Mouse (Mus musculus): ENCODE measurements around the gene Sec22c. TPM values are rescaled to one million over a fixed set of nuclear protein-coding genes. Genes with fewer than 3 reads are reported as not detected.

Gene Sec22c
- 4.3 and 4.4 TPM in 2 replicates for total RNA-seq (2017)

- ATAC-seq (replicated peaks in 1 of 2; ENCODE audit: insufficient read depth in 1 of 2, low FRiP score in 2 of 2, low TSS enrichment in 1 of 2, low read depth in 1 of 2, poor library complexity in 2 of 2, severe bottlenecking in 2 of 2) = peak; percentile 77 to 80
Observed at GRCm38 (mm10) chr9:121704646-121705625, at the start of gene Sec22c. Gene Sec22c, minus strand, starts transcription at chr9:121705490.

GRCm38 (mm10) chr9:121754624-121755023, 49.3 kb upstream of the Sec22c start:
- no peak for ATAC-seq (replicated peaks in 1 of 2; ENCODE audit: insufficient read depth in 1 of 2, low FRiP score in 2 of 2, low TSS enrichment in 1 of 2, low read depth in 1 of 2, poor library complexity in 2 of 2, severe bottlenecking in 2 of 2)

GRCm38 (mm10) chr9:121752774-121753173, 47.5 kb upstream of the Sec22c start:
- ATAC-seq (replicated peaks in 1 of 2; ENCODE audit: insufficient read depth in 1 of 2, low FRiP score in 2 of 2, low TSS enrichment in 1 of 2, low read depth in 1 of 2, poor library complexity in 2 of 2, severe bottlenecking in 2 of 2) = no peak

GRCm38 (mm10) chr9:121744051-121744450, 38.8 kb upstream of the Sec22c start:
- peak; percentile 82 to 90 for ATAC-seq (replicated peaks in 1 of 2; ENCODE audit: insufficient read depth in 1 of 2, low FRiP score in 2 of 2, low TSS enrichment in 1 of 2, low read depth in 1 of 2, poor library complexity in 2 of 2, severe bottlenecking in 2 of 2)

- ATAC-seq (replicated peaks in 1 of 2; ENCODE audit: insufficient read depth in 1 of 2, low FRiP score in 2 of 2, low TSS enrichment in 1 of 2, low read depth in 1 of 2, poor library complexity in 2 of 2, severe bottlenecking in 2 of 2) = no peak
Observed at GRCm38 (mm10) chr9:121741168-121741567, 35.9 kb upstream of the Sec22c start.

- no peak for ATAC-seq (replicated peaks in 1 of 2; ENCODE audit: insufficient read depth in 1 of 2, low FRiP score in 2 of 2, low TSS enrichment in 1 of 2, low read depth in 1 of 2, poor library complexity in 2 of 2, severe bottlenecking in 2 of 2)
Observed at GRCm38 (mm10) chr9:121740490-121740889, 35.2 kb upstream of the Sec22c start.

GRCm38 (mm10) chr9:121719347-121720331, 14.3 kb upstream of the Sec22c start:
- peak in 1 of 2 experiments; percentile 24; a peak in 2 of 4 replicates for ATAC-seq (replicated peaks in 1 of 2; ENCODE audit: insufficient read depth in 1 of 2, low FRiP score in 2 of 2, low TSS enrichment in 1 of 2, low read depth in 1 of 2, poor library complexity in 2 of 2, severe bottlenecking in 2 of 2)

- ATAC-seq (replicated peaks in 1 of 2; ENCODE audit: insufficient read depth in 1 of 2, low FRiP score in 2 of 2, low TSS enrichment in 1 of 2, low read depth in 1 of 2, poor library complexity in 2 of 2, severe bottlenecking in 2 of 2) = peak; percentile 98
Observed at GRCm38 (mm10) chr9:121718792-121719318, 13.6 kb upstream of the Sec22c start, which contains the start of gene Nktr. Gene Nktr, plus strand, starts transcription at chr9:121719169.

- 0 out of 4 replicates have a peak, but pooled peaks have one; percentile 1 to 16 for ATAC-seq (replicated peaks in 1 of 2; ENCODE audit: insufficient read depth in 1 of 2, low FRiP score in 2 of 2, low TSS enrichment in 1 of 2, low read depth in 1 of 2, poor library complexity in 2 of 2, severe bottlenecking in 2 of 2)
Observed at GRCm38 (mm10) chr9:121718070-121718705, 12.9 kb upstream of the Sec22c start.

- no peak for ATAC-seq (replicated peaks in 1 of 2; ENCODE audit: insufficient read depth in 1 of 2, low FRiP score in 2 of 2, low TSS enrichment in 1 of 2, low read depth in 1 of 2, poor library complexity in 2 of 2, severe bottlenecking in 2 of 2)
Observed at GRCm38 (mm10) chr9:121717048-121717447, 11.8 kb upstream of the Sec22c start.

GRCm38 (mm10) chr9:121710584-121710975, 5.3 kb upstream of the Sec22c start:
- ATAC-seq (replicated peaks in 1 of 2; ENCODE audit: insufficient read depth in 1 of 2, low FRiP score in 2 of 2, low TSS enrichment in 1 of 2, low read depth in 1 of 2, poor library complexity in 2 of 2, severe bottlenecking in 2 of 2) = peak; percentile 22 to 37; a peak in 3 of 4 replicates

GRCm38 (mm10) chr9:121709898-121710583, 4.8 kb upstream of the Sec22c start, which contains the start of gene Ss18l2:
Gene Ss18l2, plus strand, starts transcription at chr9:121710329.
- ATAC-seq (replicated peaks in 1 of 2; ENCODE audit: insufficient read depth in 1 of 2, low FRiP score in 2 of 2, low TSS enrichment in 1 of 2, low read depth in 1 of 2, poor library complexity in 2 of 2, severe bottlenecking in 2 of 2) = peak; percentile 92 to 95

GRCm38 (mm10) chr9:121708506-121709486, 3.5 kb upstream of the Sec22c start:
- ATAC-seq (replicated peaks in 1 of 2; ENCODE audit: insufficient read depth in 1 of 2, low FRiP score in 2 of 2, low TSS enrichment in 1 of 2, low read depth in 1 of 2, poor library complexity in 2 of 2, severe bottlenecking in 2 of 2) = no peak

- no peak for ATAC-seq (replicated peaks in 1 of 2; ENCODE audit: insufficient read depth in 1 of 2, low FRiP score in 2 of 2, low TSS enrichment in 1 of 2, low read depth in 1 of 2, poor library complexity in 2 of 2, severe bottlenecking in 2 of 2)
Observed at GRCm38 (mm10) chr9:121707801-121708200, 2.5 kb upstream of the Sec22c start.

- ATAC-seq (replicated peaks in 1 of 2; ENCODE audit: insufficient read depth in 1 of 2, low FRiP score in 2 of 2, low TSS enrichment in 1 of 2, low read depth in 1 of 2, poor library complexity in 2 of 2, severe bottlenecking in 2 of 2) = no peak; a peak in 1 of 4 replicates
Observed at GRCm38 (mm10) chr9:121706029-121706675, 862 bp upstream of the Sec22c start.

Measured in hematopoietic stem cell, adult 5-6 weeks (primary cell).